Mouse (Mus musculus): ENCODE data around the gene Nabp2. TPM values are rescaled to one million over a fixed set of nuclear protein-coding genes. Genes with fewer than 3 reads are reported as not detected.

Nabp2 gene
- total RNA-seq, 2 experiments from 2014 or later: 56.7 to 59.0 TPM

- Histone ChIP-seq H3K4me3 (peak overlapping the region; percentile 47; the same call in 1 of the 2 replicates), H3K27ac (peak overlapping the region; percentile 96)
- intact Hi-C loops (cut with DNase I): no loop called here
- no peak for TF ChIP-seq CTCF (IDR thresholded peaks at IDR 0.05)
- DNase-seq: no peak
These were observed 49.5 kb downstream of the Nabp2 start for GRCm38 (mm10) chr10:128361836-128362235.

- intact Hi-C loops (cut with DNase I): no loop called here
- H3K27ac ChIP-seq: peak overlapping the region; percentile 96
These were observed 52.1 kb downstream of the Nabp2 start for GRCm38 (mm10) chr10:128359226-128359625.

GRCm38 (mm10) chr10:128358796-128359195, 52.5 kb downstream of the Nabp2 start:
- peak; percentile 57 for DNase-seq
- peak; percentile 71 for TF ChIP-seq CTCF (IDR thresholded peaks at IDR 0.05)
- intact Hi-C loops (cut with DNase I): no loop called here
- H3K4me3 ChIP-seq: no peak overlapping the region
- peak overlapping the region; percentile 96 for H3K27ac ChIP-seq

More at GRCm38 (mm10) chr10:128359226-128359625, 52.1 kb downstream of the Nabp2 start:
- TF ChIP-seq CTCF (IDR thresholded peaks at IDR 0.05): no peak
- DNase-seq: no peak
- H3K4me3 ChIP-seq: no peak overlapping the region

Small RNA genes lying within 50 kb of the gene (microRNA-seq; reads per million reads assigned to microRNA genes)
- gene Gm25361 (not detected), gene Gm26308 (not detected), gene Mir6914 (not detected), gene Mir6915 (not detected), gene Mir8105 (2.9 reads per million)

Other genes starting within 250 kb of the Nabp2 start
- 10 to 100 TPM; 51.8 to 71.2 TPM for gene Rbms2, start 231.2 kb downstream of the Nabp2 start, total RNA-seq (2021)
- gene Gls2, start 217.0 kb downstream of the Nabp2 start, total RNA-seq (2021): under 1 TPM; 0.59 to 0.67 TPM
- gene Spryd4, start 199.7 kb downstream of the Nabp2 start, total RNA-seq (2021): 10 to 100 TPM; 29.5 to 36.4 TPM
- gene Mip, start 185.7 kb downstream of the Nabp2 start, total RNA-seq (2021): not detected
- gene Timeless, start 179.4 kb downstream of the Nabp2 start, total RNA-seq (2021): 1 to 10 TPM; 1.8 to 2.5 TPM
- not detected for gene Apon, start 157.4 kb downstream of the Nabp2 start, total RNA-seq (2021)
- gene Apof, start 142.8 kb downstream of the Nabp2 start, total RNA-seq (2021): not detected
- 1 to 10 TPM; 3.2 to 4.5 TPM for gene Stat2, start 140.9 kb downstream of the Nabp2 start, total RNA-seq (2021)
- not detected for gene Il23a, start 112.7 kb downstream of the Nabp2 start, total RNA-seq (2021)
- gene Pan2, start 108.2 kb downstream of the Nabp2 start, total RNA-seq (2021): 1 to 10 TPM; 5.1 to 5.3 TPM
- gene Cnpy2, start 89.0 kb downstream of the Nabp2 start, total RNA-seq (2021): 10 to 100 TPM; 35.1 to 52.1 TPM
- gene Cs, start 73.8 kb downstream of the Nabp2 start, total RNA-seq (2021): 100 to 1,000 TPM; 541 to 658 TPM
- 100 to 1,000 TPM; 447 to 542 TPM for gene Coq10a, start 42.5 kb downstream of the Nabp2 start, total RNA-seq (2021)
- gene Ankrd52, start 34.4 kb downstream of the Nabp2 start, total RNA-seq (2021): 10 to 100 TPM; 46.7 to 58.9 TPM
- not detected for gene Slc39a5, start 10.3 kb downstream of the Nabp2 start, total RNA-seq (2021)
- gene Rnf41, start 165 bp upstream of the Nabp2 start, total RNA-seq (2021): 10 to 100 TPM; 13.3 to 13.4 TPM
- 10 to 100 TPM; 46.5 to 53.2 TPM for gene Smarcc2, start 47.8 kb upstream of the Nabp2 start, total RNA-seq (2021)
- 100 to 1,000 TPM; 171 to 179 TPM for gene Myl6, start 82.7 kb upstream of the Nabp2 start, total RNA-seq (2021)
- gene Myl6b, start 87.2 kb upstream of the Nabp2 start, total RNA-seq (2021): 10 to 100 TPM in 1 of 2 experiments, 1 to 10 TPM in 1; 6.5 to 17.8 TPM
- gene Esyt1, start 114.4 kb upstream of the Nabp2 start, total RNA-seq (2021): 10 to 100 TPM; 13.7 to 14.3 TPM
- gene Zc3h10, start 136.3 kb upstream of the Nabp2 start, total RNA-seq (2021): 1 to 10 TPM; 4.2 to 6.5 TPM
- gene Rpl41, start 137.8 kb upstream of the Nabp2 start, total RNA-seq (2021): 1,000 to 10,000 TPM in 1 of 2 experiments, 100 to 1,000 TPM in 1; 932 to 1,025 TPM
- 10 to 100 TPM; 37.8 to 39.3 TPM for gene Pa2g4, start 154.5 kb upstream of the Nabp2 start, total RNA-seq (2021)
- 1 to 10 TPM; 1.6 to 2.6 TPM for gene Erbb3, start 178.2 kb upstream of the Nabp2 start, total RNA-seq (2021)
- gene Rps26, start 215.3 kb upstream of the Nabp2 start, total RNA-seq (2021): 100 to 1,000 TPM; 299 to 383 TPM
- gene Ikzf4, start 234.5 kb upstream of the Nabp2 start, total RNA-seq (2021): 1 to 10 TPM in 1 of 2 experiments, under 1 TPM in 1; 0.45 to 3.4 TPM

Measured in gastrocnemius, adult 2 months (tissue).